Mouse (Mus musculus) embryonic facial prominence, embryonic 12.5 days (tissue): ENCODE results near the gene Anapc16. TPM values are rescaled to one million over a fixed set of nuclear protein-coding genes. Genes with fewer than 3 reads are reported as not detected.

Experiments used
- ATAC-seq: fragments of 200-750 bp; cut with Nextera tagmentation; 2 replicates; pipeline ENCODE4 v1.8.0; 2017; ENCODE audit not compliant: insufficient number of reproducible peaks, insufficient read depth, low FRiP score, low TSS enrichment
- H3K27ac ChIP-seq: fragments of 300-500 bp; sonication (generic); 2 replicates; pipeline ENCODE4 v1.5.1; 2016; ENCODE audit warnings: mild to moderate bottlenecking
- H3K27me3 ChIP-seq: fragments of 300-500 bp; sonication (generic); 2 replicates; pipeline ENCODE4 v1.6.1; 2016; ENCODE audit warnings: mild to moderate bottlenecking, moderate library complexity
- H3K36me3 ChIP-seq: fragments of 300-500 bp; sonication (generic); 2 replicates; pipeline ENCODE4 v1.6.1; 2016; ENCODE audit warnings: mild to moderate bottlenecking
- H3K4me1 ChIP-seq: fragments of 300-500 bp; sonication (generic); 2 replicates; pipeline ENCODE4 v1.6.1; 2016
- H3K4me2 ChIP-seq: fragments of 300-500 bp; sonication (generic); replicated peaks from 2 replicates; pipeline ENCODE4 v1.6.1; 2016; ENCODE audit warnings: mild to moderate bottlenecking, moderate library complexity
- H3K4me3 ChIP-seq: fragments of 300-500 bp; sonication (generic); 2 replicates; pipeline ENCODE4 v1.5.1; 2016; ENCODE audit warnings: mild to moderate bottlenecking
- H3K9ac ChIP-seq: fragments of 300-500 bp; sonication (generic); 2 replicates; pipeline ENCODE4 v1.6.1; 2016; ENCODE audit warnings: mild to moderate bottlenecking, moderate library complexity
- H3K9me3 ChIP-seq: fragments of 300-500 bp; sonication (generic); 2 replicates; pipeline ENCODE4 v1.6.1; 2016; ENCODE audit warnings: mild to moderate bottlenecking, moderate library complexity
- WGBS: fragments of 180-500 bp; shearing (Covaris S2); methylation state at CpG from one replicate; pipeline ENCODE4 v1.1.7; 2016; 5-methylcytosine and 5-hydroxymethylcytosine counted together
- polyA plus RNA-seq: library from polyadenylated mRNA; unstranded; fragments of >200 nt; fragmentation: Nextera tagmentation; extraction: Ambion mirVana; gene quantifications from 2 replicates; pipeline ENCODE4 v1.2.1, GENCODE M21; 2016

Gene Anapc16
- polyA plus RNA-seq, 1 experiment from 2014 or later, result 125 TPM

GRCm38 (mm10) chr10:59978873-59979743 lies 23.8 kb downstream of the Anapc16 start:
- WGBS, result 41% methylated on average over 11 of the region's 11 CpGs
- peak overlapping the region; percentile 16; the same call in 1 of the 2 replicates for H3K4me2 ChIP-seq

GRCm38 (mm10) chr10:59978401-59978800 lies 24.5 kb downstream of the Anapc16 start:
- H3K27ac ChIP-seq, result peak overlapping the region; percentile 78; the same call in 1 of the 2 replicates
- no peak overlapping the region for H3K9ac ChIP-seq
- no peak overlapping the region for H3K4me2 ChIP-seq
- H3K9me3 ChIP-seq, result no peaks in the 10 kb centered on the region
- WGBS, result 68% methylated on average over 2 of the region's 2 CpGs
- peaks cover 35% of the 10 kb centered on the region for H3K4me1 ChIP-seq
- no peak overlapping the region for H3K4me3 ChIP-seq
- no peaks in the 10 kb centered on the region for H3K36me3 ChIP-seq
- H3K27me3 ChIP-seq, result no peaks in the 10 kb centered on the region
- ATAC-seq, result no peak

More at GRCm38 (mm10) chr10:59978873-59979743, 23.8 kb downstream of the Anapc16 start:
- H3K9ac ChIP-seq, result 0 out of 2 replicates have a peak overlapping the region, but pooled peaks have one; percentile 30
- H3K4me3 ChIP-seq, result no peak overlapping the region
- peaks cover 28% of the 10 kb centered on the region for H3K4me1 ChIP-seq
- no peaks in the 10 kb centered on the region for H3K9me3 ChIP-seq
- H3K27ac ChIP-seq, result peak overlapping the region; percentile 78
- no peaks in the 10 kb centered on the region for H3K27me3 ChIP-seq
- 0 out of 2 replicates have a peak, but pooled peaks cover 1% of the 10 kb centered on the region for H3K36me3 ChIP-seq
- ATAC-seq, result peak; percentile 4; the same call in 1 of the 2 replicates

- no peak overlapping the region for H3K4me2 ChIP-seq
- 0 out of 2 replicates have a peak overlapping the region, but pooled peaks have one; percentile 78 for H3K27ac ChIP-seq
- H3K27me3 ChIP-seq, result no peaks in the 10 kb centered on the region
- H3K36me3 ChIP-seq, result no peaks in the 10 kb centered on the region
- no peak overlapping the region for H3K4me3 ChIP-seq
- no peaks in the 10 kb centered on the region for H3K9me3 ChIP-seq
- 83% methylated on average over 5 of the region's 5 CpGs for WGBS
- H3K9ac ChIP-seq, result no peak overlapping the region
- ATAC-seq, result no peak
- H3K4me1 ChIP-seq, result peaks cover 36% of the 10 kb centered on the region
These were observed 25.1 kb downstream of the Anapc16 start for GRCm38 (mm10) chr10:59977715-59978343.

GRCm38 (mm10) chr10:59977141-59977540 lies 25.8 kb downstream of the Anapc16 start:
- Histone ChIP-seq H3K9ac (no peak overlapping the region), H3K9me3 (no peaks in the 10 kb centered on the region), H3K4me1 (peaks cover 36% of the 10 kb centered on the region), H3K4me3 (no peak overlapping the region), H3K27ac (no peak overlapping the region), H3K4me2 (no peak overlapping the region), H3K36me3 (no peaks in the 10 kb centered on the region), H3K27me3 (no peaks in the 10 kb centered on the region)
- WGBS, result 50% methylated on average over 2 of the region's 4 CpGs
- no peak for ATAC-seq

- H3K4me2 ChIP-seq, result no peak overlapping the region
- ATAC-seq, result no peak
- 56% methylated on average over 3 of the region's 3 CpGs for WGBS
- no peak overlapping the region for H3K4me3 ChIP-seq
- H3K27me3 ChIP-seq, result no peaks in the 10 kb centered on the region
- no peaks in the 10 kb centered on the region for H3K9me3 ChIP-seq
- H3K27ac ChIP-seq, result peak overlapping the region; percentile 80; the same call in 1 of the 2 replicates
- H3K36me3 ChIP-seq, result no peaks in the 10 kb centered on the region
- no peak overlapping the region for H3K9ac ChIP-seq
- H3K4me1 ChIP-seq, result peaks cover 41% of the 10 kb centered on the region
These were observed 28.1 kb downstream of the Anapc16 start for GRCm38 (mm10) chr10:59974786-59975185.

- Histone ChIP-seq H3K36me3 (no peaks in the 10 kb centered on the region), H3K9ac (no peak overlapping the region), H3K4me2 (peak overlapping the region; percentile 23), H3K27ac (peak overlapping the region; percentile 80), H3K9me3 (no peaks in the 10 kb centered on the region), H3K4me3 (no peak overlapping the region), H3K27me3 (no peaks in the 10 kb centered on the region), H3K4me1 (peaks cover 36% of the 10 kb centered on the region)
- ATAC-seq, result 0 out of 2 replicates have a peak, but pooled peaks have one; percentile 19
- 9% methylated on average over 6 of the region's 6 CpGs for WGBS
These were observed 28.7 kb downstream of the Anapc16 start for GRCm38 (mm10) chr10:59974191-59974664.

- peaks cover 28% of the 10 kb centered on the region for H3K4me1 ChIP-seq
- no peak overlapping the region for H3K4me2 ChIP-seq
- 82% methylated on average over 4 of the region's 4 CpGs for WGBS
- ATAC-seq, result no peak
- no peak overlapping the region for H3K4me3 ChIP-seq
- no peak overlapping the region for H3K9ac ChIP-seq
- H3K27me3 ChIP-seq, result no peaks in the 10 kb centered on the region
- H3K36me3 ChIP-seq, result no peaks in the 10 kb centered on the region
- H3K9me3 ChIP-seq, result no peaks in the 10 kb centered on the region
- H3K27ac ChIP-seq, result no peak overlapping the region
These were observed 29.5 kb downstream of the Anapc16 start for GRCm38 (mm10) chr10:59973400-59973799.

- H3K4me1 ChIP-seq, result peaks cover 25% of the 10 kb centered on the region
- WGBS, result 81% methylated on average over 6 of the region's 6 CpGs
These were observed 29.9 kb downstream of the Anapc16 start for GRCm38 (mm10) chr10:59972999-59973398.

GRCm38 (mm10) chr10:59972534-59972933 lies 30.4 kb downstream of the Anapc16 start:
- Histone ChIP-seq H3K9ac (no peak overlapping the region), H3K27me3 (no peaks in the 10 kb centered on the region), H3K36me3 (no peaks in the 10 kb centered on the region), H3K4me3 (no peak overlapping the region), H3K4me1 (peaks cover 25% of the 10 kb centered on the region), H3K27ac (no peak overlapping the region), H3K9me3 (no peaks in the 10 kb centered on the region), H3K4me2 (no peak overlapping the region)
- no peak for ATAC-seq
- WGBS, result 68% methylated on average over 2 of the region's 2 CpGs

More at GRCm38 (mm10) chr10:59972999-59973398, 29.9 kb downstream of the Anapc16 start:
- Histone ChIP-seq H3K9ac (no peak overlapping the region), H3K4me2 (no peak overlapping the region), H3K36me3 (no peaks in the 10 kb centered on the region), H3K27ac (no peak overlapping the region), H3K27me3 (no peaks in the 10 kb centered on the region), H3K4me3 (no peak overlapping the region), H3K9me3 (no peaks in the 10 kb centered on the region)
- no peak for ATAC-seq

- no peaks in the 10 kb centered on the region for H3K36me3 ChIP-seq
- no peaks in the 10 kb centered on the region for H3K9me3 ChIP-seq
- H3K27ac ChIP-seq, result no peak overlapping the region
- no peak overlapping the region for H3K4me3 ChIP-seq
- H3K9ac ChIP-seq, result no peak overlapping the region
- H3K27me3 ChIP-seq, result no peaks in the 10 kb centered on the region
- no peak for ATAC-seq
- H3K4me2 ChIP-seq, result no peak overlapping the region
- WGBS, result 85% methylated on average over 8 of the region's 8 CpGs
- peaks cover 25% of the 10 kb centered on the region for H3K4me1 ChIP-seq
These were observed 31.1 kb downstream of the Anapc16 start for GRCm38 (mm10) chr10:59971813-59972212.

- Histone ChIP-seq H3K36me3 (no peaks in the 10 kb centered on the region), H3K4me2 (peak overlapping the region; percentile 67), H3K4me1 (peaks cover 33% of the 10 kb centered on the region), H3K4me3 (peak overlapping the region; percentile 50), H3K27ac (peak overlapping the region; percentile 88), H3K9ac (peak overlapping the region; percentile 79), H3K27me3 (no peaks in the 10 kb centered on the region), H3K9me3 (no peaks in the 10 kb centered on the region)
- no peak for ATAC-seq
- 20% methylated on average over 6 of the region's 6 CpGs for WGBS
These were observed 32.4 kb downstream of the Anapc16 start for GRCm38 (mm10) chr10:59970450-59971062.
